Mouse (Mus musculus): ENCODE results near the gene Snx10. TPM values are rescaled to one million over a fixed set of nuclear protein-coding genes. Genes with fewer than 3 reads are reported as not detected.
A peak's percentile ranks its signal among the peaks of the same experiment; 100 is the strongest.

Gene Snx10
- polyA plus RNA-seq, 1 experiment from 2014 or later, result 14.1 TPM

DNA sequence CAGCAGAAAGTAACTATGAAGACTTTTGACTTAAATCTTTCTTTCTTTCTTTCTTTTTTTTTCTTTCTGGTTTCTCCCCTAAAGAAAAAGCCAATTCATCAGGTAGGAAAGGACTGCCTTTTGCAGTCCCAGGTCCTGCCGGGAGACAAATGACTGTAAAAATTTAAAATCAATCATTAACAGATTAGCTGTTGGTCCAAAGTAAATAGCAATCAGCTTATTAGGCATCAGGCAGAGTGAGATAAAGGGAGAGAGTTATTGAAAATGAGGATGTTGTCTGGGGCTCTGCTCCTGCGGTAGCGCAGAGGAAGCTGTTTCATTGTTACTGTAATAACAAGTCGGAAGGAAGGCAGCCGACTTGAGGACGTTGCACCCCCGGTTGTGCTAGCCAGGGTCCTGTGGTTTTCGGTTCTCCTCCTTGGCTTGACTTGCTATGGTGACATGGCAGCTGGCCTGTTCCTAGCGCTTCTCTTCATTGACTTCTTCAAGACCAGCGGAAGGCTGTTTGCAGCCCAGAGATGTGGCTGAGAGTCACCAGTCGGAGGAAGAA, 112.4 kb downstream of the Snx10 start:
- H3K4me2 ChIP-seq (ENCODE audit: low read depth, low read length), result no peak overlapping the region
- 44% methylated on average over 11 of the region's 11 CpGs for WGBS
- H3K9me3 ChIP-seq (ENCODE audit: control insufficient read depth, low read length), result no peaks in the 10 kb centered on the region
- H3K9ac ChIP-seq (ENCODE audit: low read length), result no peak overlapping the region
- no peaks in the 10 kb centered on the region for H3K36me3 ChIP-seq (ENCODE audit: control insufficient read depth, insufficient read depth, low read length)
- no peak overlapping the region; the same call in 1 of the 2 replicates for H3K27ac ChIP-seq (ENCODE audit: low read length)
- 0 out of 2 replicates have a peak, but pooled peaks have one; percentile 51 for ATAC-seq (ENCODE audit: low read depth)
- H3K4me3 ChIP-seq (ENCODE audit: low read length), result no peak overlapping the region
- H3K4me1 ChIP-seq (replicated peaks; ENCODE audit: control insufficient read depth, insufficient read depth, low read length), result peaks cover 5% of the 10 kb centered on the region; the same call in 1 of the 2 replicates
- H3K27me3 ChIP-seq (ENCODE audit: control insufficient read depth, insufficient read depth, low read depth, low read length), result no peaks in the 10 kb centered on the region

Small RNA genes within 50 kb of the gene (microRNA-seq; reads per million reads assigned to microRNA genes)
- gene Gm22914, result not detected

Other genes with a start within 250 kb of the Snx10 start
- 1.7 TPM in 2 replicates for gene Nfe2l3, start 91.2 kb upstream of the Snx10 start, polyA plus RNA-seq (2015; fragmentation: Nextera tagmentation; extraction: Ambion mirVana)
- gene Hnrnpa2b1, start 54.0 kb upstream of the Snx10 start, polyA plus RNA-seq (2015; fragmentation: Nextera tagmentation; extraction: Ambion mirVana), result 1,726 and 1,925 TPM in 2 replicates
- 443 and 509 TPM in 2 replicates for gene Cbx3, start 53.5 kb upstream of the Snx10 start, polyA plus RNA-seq (2015; fragmentation: Nextera tagmentation; extraction: Ambion mirVana)